Mouse (Mus musculus): ENCODE measurements around the gene Stfa1. TPM values are rescaled to one million over a fixed set of nuclear protein-coding genes. Genes with fewer than 3 reads are reported as not detected.

Gene Stfa1
- 2.5 and 4.2 TPM in 2 replicates for polyA plus RNA-seq (2015; fragmentation: Nextera tagmentation; extraction: Ambion mirVana)

GRCm38 (mm10) chr16:36276796-36277195 is at the start of gene Stfa1:
Gene Stfa1, plus strand, starts transcription at chr16:36276951.

GRCm38 (mm10) chr16:36334232-36334631 is 57.5 kb downstream of the Stfa1 start, which contains the start of gene BC117090:
Gene BC117090, minus strand, starts transcription at chr16:36334332.

Other genes starting within 250 kb of the Stfa1 start
- gene Wdr5b, start 235.8 kb upstream of the Stfa1 start, polyA plus RNA-seq (2015; fragmentation: Nextera tagmentation; extraction: Ambion mirVana), result 7.9 and 8.1 TPM in 2 replicates
- gene Fam162a, start 205.4 kb upstream of the Stfa1 start, polyA plus RNA-seq (2015; fragmentation: Nextera tagmentation; extraction: Ambion mirVana), result 156 and 169 TPM in 2 replicates
- 25.9 and 29.3 TPM in 2 replicates for gene Ccdc58, start 205.3 kb upstream of the Stfa1 start, polyA plus RNA-seq (2015; fragmentation: Nextera tagmentation; extraction: Ambion mirVana)
- gene Csta1, start 145.7 kb upstream of the Stfa1 start, polyA plus RNA-seq (2015; fragmentation: Nextera tagmentation; extraction: Ambion mirVana), result not detected in 2 replicates
- gene Stfa2l1, start 120.1 kb upstream of the Stfa1 start, polyA plus RNA-seq (2015; fragmentation: Nextera tagmentation; extraction: Ambion mirVana), result 1.6 TPM in 1 of 2 replicates, not detected in the other
- 1.1 and 2.6 TPM in 2 replicates for gene Gm5483, start 92.7 kb upstream of the Stfa1 start, polyA plus RNA-seq (2015; fragmentation: Nextera tagmentation; extraction: Ambion mirVana)
- not detected in 2 replicates for gene Gm5416, start 66.5 kb upstream of the Stfa1 start, polyA plus RNA-seq (2015; fragmentation: Nextera tagmentation; extraction: Ambion mirVana)
- gene 2010005H15Rik, start 55.5 kb upstream of the Stfa1 start, polyA plus RNA-seq (2015; fragmentation: Nextera tagmentation; extraction: Ambion mirVana), result 0.71 and 1.1 TPM in 2 replicates
- not detected in 2 replicates for gene BC117090, start 57.4 kb downstream of the Stfa1 start, polyA plus RNA-seq (2015; fragmentation: Nextera tagmentation; extraction: Ambion mirVana)
- gene BC100530, start 90.8 kb downstream of the Stfa1 start, polyA plus RNA-seq (2015; fragmentation: Nextera tagmentation; extraction: Ambion mirVana), result 1.2 and 4.9 TPM in 2 replicates
- gene Stfa2, start 131.5 kb downstream of the Stfa1 start, polyA plus RNA-seq (2015; fragmentation: Nextera tagmentation; extraction: Ambion mirVana), result 0.56 and 2.0 TPM in 2 replicates
- 0.89 TPM in 1 of 2 replicates, not detected in the other for gene Stfa3, start 178.4 kb downstream of the Stfa1 start, polyA plus RNA-seq (2015; fragmentation: Nextera tagmentation; extraction: Ambion mirVana)

Data from neural tube, postnatal 0 days (tissue).